Mouse (Mus musculus): ENCODE measurements around the gene Mcm2. TPM values are rescaled to one million over a fixed set of nuclear protein-coding genes. Genes with fewer than 3 reads are reported as not detected.

Gene Mcm2
- polyA plus RNA-seq, 1 experiment from 2014 or later: 68.2 TPM

DNA sequence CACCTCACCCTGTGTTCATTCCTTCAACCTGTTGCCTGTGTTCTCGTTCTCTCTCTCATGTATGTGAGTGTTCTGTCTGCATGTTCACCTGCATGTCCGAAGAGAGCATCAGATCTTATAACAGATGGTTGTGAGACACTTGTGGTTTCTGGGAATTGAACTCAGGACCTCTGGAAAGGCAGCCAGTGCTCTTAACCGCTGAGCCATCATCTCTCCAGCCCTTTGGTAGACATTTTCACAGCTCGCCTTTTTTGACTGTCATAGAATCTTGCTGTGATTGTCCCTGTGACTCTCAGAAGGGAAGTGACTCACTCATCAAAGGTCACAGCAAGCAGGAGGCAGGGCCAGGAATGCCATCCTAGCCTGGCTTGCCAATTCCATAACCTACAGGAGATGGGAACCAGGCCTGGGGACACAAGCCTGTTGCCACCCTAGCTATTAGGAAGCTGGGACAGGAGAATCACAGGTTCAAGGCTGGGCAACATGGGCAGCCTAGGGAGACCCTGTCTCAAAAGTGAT is 5.9 kb upstream of the Mcm2 start:
- no peaks in the 10 kb centered on the region for H3K27me3 ChIP-seq
- no peak for ATAC-seq (replicated peaks; ENCODE audit: insufficient number of reproducible peaks, insufficient read depth, low FRiP score, low read depth)
- H3K4me1 ChIP-seq (replicated peaks): peaks cover 57% of the 10 kb centered on the region
- 80% methylated on average over 4 of the region's 4 CpGs for WGBS
- H3K27ac ChIP-seq: no peak overlapping the region
- no peaks in the 10 kb centered on the region for H3K9me3 ChIP-seq (replicated peaks)
- H3K36me3 ChIP-seq: peaks cover 5% of the 10 kb centered on the region; the same call in 1 of the 2 replicates
- no peak overlapping the region for H3K4me3 ChIP-seq
- H3K4me2 ChIP-seq: peak overlapping the region; percentile 98; the same call in 1 of the 2 replicates
- no peak overlapping the region for H3K9ac ChIP-seq

- 72% methylated on average over 5 of the region's 5 CpGs for WGBS
- Histone ChIP-seq H3K4me3 (peak overlapping the region; percentile 85), H3K27ac (no peak overlapping the region; the same call in 1 of the 2 replicates), H3K36me3 (no peaks in the 10 kb centered on the region), H3K9me3 (replicated peaks) (no peaks in the 10 kb centered on the region), H3K4me2 (peak overlapping the region; percentile 98), H3K27me3 (no peaks in the 10 kb centered on the region), H3K4me1 (replicated peaks) (peaks cover 62% of the 10 kb centered on the region), H3K9ac (peak overlapping the region; percentile 93; the same call in 1 of the 2 replicates)
- no peak for ATAC-seq (replicated peaks; ENCODE audit: insufficient number of reproducible peaks, insufficient read depth, low FRiP score, low read depth)
These were observed 5.1 kb upstream of the Mcm2 start for GRCm38 (mm10) chr6:88903708-88904107.

DNA sequence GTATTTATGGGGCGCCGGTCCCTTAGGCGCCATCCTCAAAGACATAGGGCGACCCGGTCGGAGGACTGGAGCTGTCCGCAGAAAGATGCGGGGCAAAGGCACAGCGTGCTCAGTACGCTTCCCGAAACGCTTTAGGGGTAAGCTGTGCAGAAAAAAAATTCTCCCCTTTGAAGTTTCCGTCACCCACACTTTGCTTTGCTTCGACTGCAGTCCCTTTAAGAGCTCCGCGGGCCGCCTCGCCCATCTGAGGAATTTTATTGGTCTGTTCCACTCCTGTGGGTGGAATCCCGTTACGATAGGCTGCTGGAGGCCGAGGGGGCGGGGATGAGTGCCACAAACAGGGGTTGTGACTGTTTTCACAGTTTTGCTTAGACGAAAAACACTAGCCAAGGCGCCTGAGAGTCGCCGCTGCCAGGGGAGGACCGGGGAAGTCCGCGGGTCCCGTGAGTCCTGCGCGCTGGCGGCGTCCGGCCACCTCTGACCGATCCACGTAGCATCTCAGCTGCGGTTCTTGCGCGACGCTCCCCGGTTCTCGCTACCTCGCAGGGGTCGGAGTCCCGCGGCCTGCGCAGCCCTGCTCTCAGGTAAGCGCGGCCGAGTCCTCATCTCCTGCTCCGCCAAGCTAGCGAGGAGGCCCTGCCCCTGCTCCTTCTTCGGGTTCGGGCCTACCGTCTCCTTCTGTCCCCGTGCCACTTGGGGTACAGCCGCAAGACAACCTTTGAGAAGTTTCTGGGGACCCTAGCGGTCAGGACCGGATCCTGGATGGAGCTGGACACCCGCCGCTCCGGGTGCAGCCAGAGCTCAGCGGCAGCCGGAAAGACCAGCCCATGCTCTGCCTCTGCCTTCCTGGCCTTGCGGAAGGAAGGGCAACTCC is 3.6 kb upstream of the Mcm2 start, which contains the start of gene Tpra1:
Tpra1 (plus strand) TSS at position 305 of the 874 bp plus-strand sequence.
- H3K27me3 ChIP-seq: no peaks in the 10 kb centered on the region
- no peaks in the 10 kb centered on the region for H3K36me3 ChIP-seq
- peak within 1 kb of the TSS; percentile 85 for H3K4me3 ChIP-seq
- under 1% methylated on average over 66 of the region's 66 CpGs for WGBS
- peak within 1 kb of the TSS; percentile 93 for H3K9ac ChIP-seq
- ATAC-seq (replicated peaks; ENCODE audit: insufficient number of reproducible peaks, insufficient read depth, low FRiP score, low read depth): peak; percentile 81
- H3K4me1 ChIP-seq (replicated peaks): peaks cover 68% of the 10 kb centered on the region
- no peaks in the 10 kb centered on the region for H3K9me3 ChIP-seq (replicated peaks)
- H3K27ac ChIP-seq: peak within 1 kb of the TSS; percentile 97
- peak within 1 kb of the TSS; percentile 98 for H3K4me2 ChIP-seq

GRCm38 (mm10) chr6:88901471-88901870 is 2.9 kb upstream of the Mcm2 start:
- H3K4me1 ChIP-seq (replicated peaks): peaks cover 69% of the 10 kb centered on the region
- 5% methylated on average over 5 of the region's 5 CpGs for WGBS
- no peak for ATAC-seq (replicated peaks; ENCODE audit: insufficient number of reproducible peaks, insufficient read depth, low FRiP score, low read depth)

DNA sequence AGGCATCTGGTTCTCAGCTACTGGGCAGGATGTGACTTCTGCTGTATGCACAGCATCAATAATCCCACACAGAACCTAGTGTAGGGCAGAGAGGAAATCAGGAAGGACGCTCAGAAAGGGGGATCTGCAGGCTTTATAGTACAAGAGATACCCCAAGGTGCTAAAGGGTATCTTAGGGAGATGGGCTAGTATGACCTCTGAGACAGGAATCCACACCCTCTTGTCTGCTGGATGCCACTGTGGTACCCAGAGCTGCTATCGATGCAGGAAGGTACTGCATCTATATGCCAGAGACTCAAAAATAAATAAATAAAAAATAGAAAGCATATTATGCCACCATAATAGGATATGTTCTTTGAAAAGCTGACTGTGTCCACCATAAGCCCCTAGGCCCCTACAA is 1.0 kb upstream of the Mcm2 start:
- Histone ChIP-seq H3K9ac (no peak overlapping the region), H3K4me3 (no peak overlapping the region), H3K27me3 (no peaks in the 10 kb centered on the region), H3K9me3 (replicated peaks) (no peaks in the 10 kb centered on the region), H3K4me2 (no peak overlapping the region), H3K36me3 (no peaks in the 10 kb centered on the region), H3K27ac (no peak overlapping the region), H3K4me1 (replicated peaks) (peaks cover 57% of the 10 kb centered on the region)
- ATAC-seq (replicated peaks; ENCODE audit: insufficient number of reproducible peaks, insufficient read depth, low FRiP score, low read depth): no peak
- 85% methylated on average over 2 of the region's 2 CpGs for WGBS

More at GRCm38 (mm10) chr6:88901471-88901870, 2.9 kb upstream of the Mcm2 start:
- Histone ChIP-seq H3K4me2 (peak overlapping the region; percentile 98), H3K27ac (peak overlapping the region; percentile 97), H3K9me3 (replicated peaks) (no peaks in the 10 kb centered on the region), H3K4me3 (peak overlapping the region; percentile 85), H3K9ac (peak overlapping the region; percentile 93), H3K27me3 (no peaks in the 10 kb centered on the region), H3K36me3 (no peaks in the 10 kb centered on the region)

DNA sequence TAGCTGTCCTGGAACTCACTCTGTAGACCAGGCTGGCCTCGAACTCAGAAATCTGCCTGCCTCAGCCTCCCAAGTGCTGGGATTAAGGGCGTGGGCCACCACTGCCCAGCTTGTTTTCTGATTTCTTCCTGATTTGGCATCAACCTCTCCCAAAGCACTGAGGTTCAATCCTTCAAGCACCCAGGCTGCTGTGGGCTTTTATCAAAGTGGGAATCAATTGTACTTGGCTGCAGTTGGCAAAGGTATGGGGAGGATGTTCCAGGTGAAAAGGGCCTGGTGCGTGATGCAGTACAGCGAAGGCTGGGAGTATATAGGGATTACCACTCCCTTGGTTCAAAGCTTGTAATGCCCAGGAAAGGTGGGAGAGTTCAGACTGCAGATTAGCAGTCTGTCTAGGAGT is 506 bp upstream of the Mcm2 start:
- Histone ChIP-seq H3K36me3 (no peaks in the 10 kb centered on the region), H3K4me1 (replicated peaks) (peaks cover 52% of the 10 kb centered on the region), H3K9me3 (replicated peaks) (no peaks in the 10 kb centered on the region), H3K27ac (peak overlapping the region; percentile 25; the same call in 1 of the 2 replicates), H3K27me3 (no peaks in the 10 kb centered on the region), H3K4me3 (peak overlapping the region; percentile 78), H3K9ac (peak overlapping the region; percentile 40; the same call in 1 of the 2 replicates), H3K4me2 (peak overlapping the region; percentile 92)
- 51% methylated on average over 4 of the region's 4 CpGs for WGBS
- no peak for ATAC-seq (replicated peaks; ENCODE audit: insufficient number of reproducible peaks, insufficient read depth, low FRiP score, low read depth)

- 65% methylated on average over 7 of the region's 7 CpGs for WGBS
- Histone ChIP-seq H3K9me3 (replicated peaks) (no peaks in the 10 kb centered on the region), H3K27ac (no peak overlapping the region), H3K4me1 (replicated peaks) (peaks cover 40% of the 10 kb centered on the region), H3K4me3 (peak overlapping the region; percentile 78), H3K9ac (peak overlapping the region; percentile 33; the same call in 1 of the 2 replicates), H3K4me2 (peak overlapping the region; percentile 92), H3K27me3 (no peaks in the 10 kb centered on the region), H3K36me3 (peaks cover 12% of the 10 kb centered on the region)
- no peak for ATAC-seq (replicated peaks; ENCODE audit: insufficient number of reproducible peaks, insufficient read depth, low FRiP score, low read depth)
These were observed 1.3 kb downstream of the Mcm2 start for GRCm38 (mm10) chr6:88897246-88897645.

- Histone ChIP-seq H3K4me1 (replicated peaks) (peaks cover 32% of the 10 kb centered on the region), H3K9me3 (replicated peaks) (no peaks in the 10 kb centered on the region), H3K4me3 (no peak overlapping the region), H3K27me3 (no peaks in the 10 kb centered on the region), H3K27ac (no peak overlapping the region), H3K36me3 (peaks cover 24% of the 10 kb centered on the region), H3K9ac (no peak overlapping the region), H3K4me2 (no peak overlapping the region)
- no peak for ATAC-seq (replicated peaks; ENCODE audit: insufficient number of reproducible peaks, insufficient read depth, low FRiP score, low read depth)
- 76% methylated on average over 6 of the region's 6 CpGs for WGBS
These were observed 2.6 kb downstream of the Mcm2 start for GRCm38 (mm10) chr6:88895943-88896342.

DNA sequence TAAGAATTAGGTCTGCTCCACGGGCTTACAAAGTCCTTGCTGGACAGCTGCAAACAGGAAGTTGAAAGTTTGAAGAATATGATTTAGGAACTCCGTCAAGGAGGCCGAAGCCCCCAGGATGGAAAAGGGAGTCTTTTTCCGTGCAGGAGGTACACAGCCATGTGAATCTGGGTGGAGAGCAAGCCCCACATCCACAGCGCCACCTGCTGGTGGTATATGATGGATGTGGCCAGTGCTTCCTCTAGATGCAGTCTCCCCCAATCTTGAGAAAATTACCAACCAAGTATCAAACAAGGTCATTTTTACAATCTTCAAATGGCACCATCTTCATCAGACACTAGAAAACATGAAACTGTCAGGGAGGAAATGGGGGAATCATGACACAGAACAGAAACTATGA is 5.0 kb downstream of the Mcm2 start:
- Histone ChIP-seq H3K27me3 (no peaks in the 10 kb centered on the region), H3K9ac (no peak overlapping the region), H3K4me3 (no peak overlapping the region), H3K4me2 (no peak overlapping the region), H3K27ac (no peak overlapping the region), H3K4me1 (replicated peaks) (peaks cover 25% of the 10 kb centered on the region), H3K36me3 (peaks cover 47% of the 10 kb centered on the region), H3K9me3 (replicated peaks) (no peaks in the 10 kb centered on the region)
- no peak for ATAC-seq (replicated peaks; ENCODE audit: insufficient number of reproducible peaks, insufficient read depth, low FRiP score, low read depth)
- 55% methylated on average over 5 of the region's 5 CpGs for WGBS

DNA sequence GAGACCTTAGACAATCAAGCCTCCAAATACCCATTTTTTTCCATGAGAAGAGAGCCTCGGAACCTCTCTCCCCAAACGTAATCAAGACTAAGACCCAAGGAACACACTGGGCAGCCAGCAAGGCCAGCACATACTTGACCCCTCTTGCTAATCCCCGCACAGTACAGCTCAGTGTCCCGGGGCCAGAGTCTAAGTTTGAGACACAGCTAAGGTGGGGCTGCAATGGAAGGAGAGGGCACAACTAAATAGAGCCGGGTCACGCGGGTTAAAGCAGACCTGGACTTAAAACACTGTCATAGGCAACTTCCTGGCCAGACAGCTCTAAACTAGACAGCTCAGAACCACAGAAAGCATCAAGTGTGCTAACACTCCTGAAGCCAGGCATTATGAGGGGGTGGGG is 7.7 kb downstream of the Mcm2 start:
- H3K4me2 ChIP-seq: no peak overlapping the region
- no peak overlapping the region for H3K4me3 ChIP-seq
- H3K27me3 ChIP-seq: no peaks in the 10 kb centered on the region
- WGBS: 89% methylated on average over 7 of the region's 7 CpGs
- H3K9ac ChIP-seq: no peak overlapping the region
- H3K36me3 ChIP-seq: peaks cover 73% of the 10 kb centered on the region
- 0 out of 2 replicates have a peak, but pooled peaks cover 5% of the 10 kb centered on the region for H3K4me1 ChIP-seq (replicated peaks)
- H3K9me3 ChIP-seq (replicated peaks): no peaks in the 10 kb centered on the region
- no peak for ATAC-seq (replicated peaks; ENCODE audit: insufficient number of reproducible peaks, insufficient read depth, low FRiP score, low read depth)
- no peak overlapping the region for H3K27ac ChIP-seq

- H3K36me3 ChIP-seq: peaks cover 86% of the 10 kb centered on the region
- no peaks in the 10 kb centered on the region for H3K27me3 ChIP-seq
- WGBS: 81% methylated on average over 13 of the region's 13 CpGs
- ATAC-seq (replicated peaks; ENCODE audit: insufficient number of reproducible peaks, insufficient read depth, low FRiP score, low read depth): no peak
- H3K9ac ChIP-seq: no peak overlapping the region
- no peaks in the 10 kb centered on the region for H3K9me3 ChIP-seq (replicated peaks)
- H3K4me1 ChIP-seq (replicated peaks): 0 out of 2 replicates have a peak, but pooled peaks cover 3% of the 10 kb centered on the region
- H3K4me2 ChIP-seq: no peak overlapping the region
- no peak overlapping the region for H3K27ac ChIP-seq
- no peak overlapping the region for H3K4me3 ChIP-seq
These were observed 9.1 kb downstream of the Mcm2 start for GRCm38 (mm10) chr6:88889410-88890042.

Measured in heart, embryonic 15.5 days (tissue).